Mouse (Mus musculus) intestine, embryonic 14.5 days (tissue): ENCODE measurements around the gene Hif3a. TPM values are rescaled to one million over a fixed set of nuclear protein-coding genes. Genes with fewer than 3 reads are reported as not detected.
"Not testable (repeated sequence)": the region's sequence is repeated elsewhere in the genome, so short reads cannot be mapped to it uniquely, and the experiment has no call there.

Experiments used
- ATAC-seq: fragments of 200-750 bp; cut with Nextera tagmentation; replicated peaks from 2 replicates; pipeline ENCODE4 v1.8.0; 2017; ENCODE audit warnings: low read depth, moderate number of reproducible peaks, moderate TSS enrichment, moderate library complexity; ENCODE audit not compliant: low FRiP score, low TSS enrichment
- DNase-seq: peaks from one replicate; pipeline ENCODE4 v3.0.0-alpha.2; 2018; ENCODE audit warnings: low spot score
- H3K27ac ChIP-seq: fragments of 300-500 bp; sonication (generic); 2 replicates; pipeline ENCODE4 v1.5.1; 2014; ENCODE audit warnings: low read depth, mild to moderate bottlenecking, control low read depth
- H3K27me3 ChIP-seq: fragments of 300-500 bp; sonication (generic); replicated peaks from 2 replicates; pipeline ENCODE4 v1.6.1; 2014; ENCODE audit warnings: low read length, control low read depth; ENCODE audit not compliant: control insufficient read depth, insufficient read depth
- H3K36me3 ChIP-seq: fragments of 300-500 bp; sonication (generic); 2 replicates; pipeline ENCODE4 v1.6.1; 2014; ENCODE audit warnings: low read length, control low read depth; ENCODE audit not compliant: control insufficient read depth, insufficient read depth
- H3K4me1 ChIP-seq: fragments of 300-500 bp; sonication (generic); replicated peaks from 2 replicates; pipeline ENCODE4 v1.6.1; 2014; ENCODE audit warnings: low read length, control low read depth, mixed read lengths; ENCODE audit not compliant: control insufficient read depth, insufficient read depth
- H3K4me2 ChIP-seq: fragments of 300-500 bp; sonication (generic); 2 replicates; pipeline ENCODE4 v1.6.1; 2014; ENCODE audit warnings: low read length
- H3K4me3 ChIP-seq: fragments of 300-500 bp; sonication (generic); 2 replicates; pipeline ENCODE4 v1.5.1; 2014; ENCODE audit warnings: low read depth, low read length, control low read depth, mixed read lengths
- H3K9ac ChIP-seq: fragments of 300-500 bp; sonication (generic); 2 replicates; pipeline ENCODE4 v1.6.1; 2014; ENCODE audit warnings: mild to moderate bottlenecking, low read length
- H3K9me3 ChIP-seq: fragments of 300-500 bp; sonication (generic); 2 replicates; pipeline ENCODE4 v1.6.1; 2016; ENCODE audit warnings: low read length, control low read depth; ENCODE audit not compliant: control insufficient read depth
- WGBS: fragments of 180-500 bp; shearing (Covaris S2); extraction: QIAGEN DNeasy Blood & Tissue Kit; methylation state at CpG from one replicate; pipeline ENCODE4 v1.1.7; 2014; 5-methylcytosine and 5-hydroxymethylcytosine counted together
- polyA plus RNA-seq: library from polyadenylated mRNA; unstranded; fragments of >200 nt; fragmentation: Nextera tagmentation; extraction: Ambion mirVana; gene quantifications from 2 replicates; pipeline ENCODE4 v1.2.1, GENCODE M21; 2014

Gene Hif3a
- 55.8 and 58.2 TPM in 2 replicates for polyA plus RNA-seq

- DNase-seq (peak; percentile 88), ATAC-seq (peak; percentile 68)
- H3K9ac ChIP-seq = peak within 1 kb of the TSS; percentile 64
- H3K9me3 ChIP-seq = no peaks in the 10 kb centered on the region
- peak within 1 kb of the TSS; percentile 65 for H3K4me3 ChIP-seq
- H3K36me3 ChIP-seq = no peaks in the 10 kb centered on the region
- peaks cover 42% of the 10 kb centered on the region for H3K4me1 ChIP-seq
- no peaks in the 10 kb centered on the region for H3K27me3 ChIP-seq
- 0% methylated on average over 15 of the region's 15 CpGs for WGBS
- peak within 1 kb of the TSS; percentile 86 for H3K27ac ChIP-seq
- peak within 1 kb of the TSS; percentile 67 for H3K4me2 ChIP-seq
These were observed at the start of gene Hif3a for GRCm38 (mm10) chr7:17062389-17062788. Hif3a (minus strand) TSS chr7:17062427.

DNA sequence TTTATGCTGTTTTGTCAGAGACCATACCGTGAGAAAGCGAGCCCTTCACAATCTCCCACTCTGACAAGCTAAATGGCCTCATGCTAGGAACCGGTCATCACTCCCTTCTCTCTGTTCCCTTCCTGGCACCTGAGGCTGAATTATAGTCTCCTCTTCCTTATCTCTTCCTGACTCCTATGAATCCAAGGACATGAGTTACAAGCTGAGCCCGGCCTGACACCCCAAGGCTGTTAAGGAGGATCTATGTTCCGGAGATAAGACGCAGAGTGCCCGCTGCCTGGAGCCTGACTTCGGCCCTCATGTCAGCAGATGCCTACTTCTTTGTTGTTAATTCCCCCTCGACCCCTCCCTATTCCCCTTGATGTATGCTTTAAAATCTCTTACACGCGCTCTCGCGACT lies 39.4 kb upstream of the Hif3a start:
- ATAC-seq, H3K4me1 ChIP-seq, H3K4me3 ChIP-seq, H3K9ac ChIP-seq, H3K9me3 ChIP-seq, H3K27me3 ChIP-seq, H3K36me3 ChIP-seq, H3K4me2 ChIP-seq, H3K27ac ChIP-seq, DNase-seq: not testable (repeated sequence)
- WGBS = 87% methylated on average over 13 of the region's 13 CpGs

DNA sequence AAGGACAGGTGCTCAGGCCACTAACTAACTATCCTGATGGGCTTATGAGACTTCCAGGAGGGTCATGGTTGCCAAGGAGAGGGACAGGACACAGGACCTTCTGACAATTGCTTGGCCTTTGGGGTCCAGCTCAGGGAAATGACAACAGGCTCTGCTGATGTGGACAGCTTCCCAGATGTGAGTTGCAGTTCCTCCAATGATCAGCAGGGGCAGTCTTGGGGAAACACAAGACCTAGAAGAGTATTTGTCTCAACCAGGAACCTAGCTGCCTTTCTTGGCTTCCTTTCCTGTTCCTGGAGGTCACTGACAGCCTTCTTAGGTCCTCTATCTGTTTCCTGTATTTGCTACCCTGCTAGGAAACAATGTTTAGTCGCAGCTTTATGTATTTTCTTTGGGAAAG lies 29.1 kb upstream of the Hif3a start:
- Histone ChIP-seq H3K4me1 (no peaks in the 10 kb centered on the region), H3K36me3 (no peaks in the 10 kb centered on the region), H3K4me2 (no peak overlapping the region), H3K27me3 (no peaks in the 10 kb centered on the region), H3K9ac (no peak overlapping the region), H3K9me3 (no peaks in the 10 kb centered on the region), H3K27ac (no peak overlapping the region), H3K4me3 (no peak overlapping the region)
- WGBS = 13% methylated on average over 1 of the region's 1 CpGs
- no peak for ATAC-seq
- DNase-seq = no peak

DNA sequence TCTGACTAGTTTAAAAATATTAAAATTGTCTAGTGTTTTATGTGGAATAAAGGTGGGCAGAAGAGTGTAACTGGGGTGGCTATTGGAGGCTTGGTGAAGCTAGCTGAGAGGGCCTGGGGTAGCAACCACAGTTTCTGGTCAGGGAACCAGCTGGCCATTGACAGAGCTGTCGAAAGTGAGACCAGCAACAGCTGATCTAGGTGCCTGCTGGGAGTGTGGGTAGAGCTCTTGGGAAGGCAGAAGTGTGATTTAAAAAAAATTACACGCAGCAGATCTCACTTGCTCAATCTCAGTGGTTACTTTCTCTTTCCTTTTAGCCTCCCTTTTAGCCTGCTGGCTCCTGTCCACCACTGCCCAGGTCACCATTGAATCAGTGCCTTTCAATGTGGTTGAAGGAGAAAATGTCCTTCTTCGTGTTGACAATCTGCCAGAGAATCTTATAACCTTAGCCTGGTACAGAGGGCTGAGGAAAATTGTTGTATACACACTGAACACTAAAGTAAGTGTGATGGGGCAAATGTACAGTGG lies 27.9 kb upstream of the Hif3a start:
- ATAC-seq (no peak), DNase-seq (no peak)
- H3K27ac ChIP-seq = no peak overlapping the region
- H3K36me3 ChIP-seq = no peaks in the 10 kb centered on the region
- no peaks in the 10 kb centered on the region for H3K27me3 ChIP-seq
- H3K4me1 ChIP-seq = no peaks in the 10 kb centered on the region
- no peak overlapping the region for H3K9ac ChIP-seq
- H3K9me3 ChIP-seq = no peaks in the 10 kb centered on the region
- H3K4me2 ChIP-seq = no peak overlapping the region
- H3K4me3 ChIP-seq = no peak overlapping the region
- WGBS = 53% methylated on average over 3 of the region's 3 CpGs

DNA sequence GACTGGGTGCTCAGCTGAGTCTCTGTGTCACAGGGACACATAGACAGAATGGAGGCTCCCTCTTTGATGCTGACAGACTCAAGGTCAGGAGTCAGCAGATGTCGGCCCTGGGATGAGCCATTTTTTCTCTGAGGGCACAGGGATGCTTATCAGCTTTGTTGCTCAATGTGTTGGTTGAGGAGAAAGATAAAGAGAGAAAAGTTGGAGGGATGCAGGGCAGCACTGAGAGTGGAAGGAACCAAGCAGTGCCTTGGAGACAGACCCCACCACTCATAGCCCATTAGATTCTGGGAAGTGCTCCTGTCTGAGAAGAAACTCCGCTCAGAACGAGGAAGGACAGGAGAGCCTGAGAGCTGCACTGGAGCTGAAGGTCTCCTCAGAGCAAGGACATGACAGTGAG lies 25.5 kb upstream of the Hif3a start:
- H3K4me2 ChIP-seq = no peak overlapping the region
- H3K36me3 ChIP-seq = no peaks in the 10 kb centered on the region
- H3K27me3 ChIP-seq = no peaks in the 10 kb centered on the region
- H3K9ac ChIP-seq = no peak overlapping the region
- no peaks in the 10 kb centered on the region for H3K9me3 ChIP-seq
- H3K4me1 ChIP-seq = no peaks in the 10 kb centered on the region
- H3K27ac ChIP-seq = no peak overlapping the region
- 84% methylated on average over 3 of the region's 3 CpGs for WGBS
- H3K4me3 ChIP-seq = no peak overlapping the region
- ATAC-seq (no peak), DNase-seq (no peak)

DNA sequence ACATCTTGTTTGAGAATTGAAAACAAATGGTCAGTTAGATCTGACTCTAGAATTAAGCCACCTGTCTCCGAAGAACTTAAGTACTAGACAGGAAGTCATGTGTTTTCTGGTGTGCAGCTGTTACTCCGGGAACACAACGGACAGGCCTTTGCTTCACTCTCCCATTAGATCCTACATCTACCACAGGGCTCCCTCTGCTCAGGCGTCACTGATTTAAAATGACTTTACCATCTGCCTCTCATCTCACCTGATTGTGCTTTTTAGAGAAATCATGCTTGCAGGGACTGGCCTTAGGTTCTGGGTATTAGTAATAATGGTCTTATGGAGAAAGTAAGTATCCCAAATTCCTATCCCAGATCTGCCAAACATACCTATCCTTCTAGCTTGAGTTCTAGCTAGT lies 20.5 kb upstream of the Hif3a start:
- DNase-seq = no peak
- H3K4me3 ChIP-seq = no peak overlapping the region

DNA sequence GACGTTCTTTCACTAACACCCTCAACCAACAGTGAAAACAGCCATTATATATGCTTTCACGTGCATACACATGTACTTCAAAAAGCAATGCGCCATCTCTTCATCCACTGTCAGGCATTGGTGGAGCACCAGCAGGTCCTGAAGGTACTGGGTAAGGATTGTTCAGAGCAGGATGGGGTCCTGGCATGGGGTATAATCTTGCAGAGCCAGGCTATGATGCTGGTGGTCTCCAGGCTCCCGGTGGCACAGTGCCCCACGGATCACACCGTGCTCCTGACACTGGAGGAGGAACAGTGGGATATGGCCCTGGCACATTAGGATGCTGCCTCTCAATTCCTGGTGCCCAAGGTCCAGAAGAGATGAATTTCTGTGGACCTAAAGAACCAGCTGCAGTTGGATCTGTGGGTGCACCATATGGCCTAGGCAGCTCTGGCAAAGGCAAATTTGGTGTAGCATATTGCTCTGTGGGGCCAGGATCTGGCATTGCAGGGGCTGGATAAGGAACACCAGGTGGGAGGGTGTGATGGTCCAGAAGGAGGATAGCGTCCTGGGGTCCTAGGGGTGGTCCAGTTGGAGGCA lies 15.9 kb upstream of the Hif3a start:
- Histone ChIP-seq H3K36me3 (no peaks in the 10 kb centered on the region), H3K4me1 (no peaks in the 10 kb centered on the region), H3K9me3 (0 out of 2 replicates have a peak, but pooled peaks cover 3% of the 10 kb centered on the region), H3K4me3 (no peak overlapping the region), H3K9ac (no peak overlapping the region), H3K4me2 (no peak overlapping the region), H3K27ac (no peak overlapping the region), H3K27me3 (no peaks in the 10 kb centered on the region)
- DNase-seq (no peak), ATAC-seq (no peak)
- 82% methylated on average over 7 of the region's 7 CpGs for WGBS

More for the DNA sequence above, 20.5 kb upstream of the Hif3a start:
- H3K27ac ChIP-seq = no peak overlapping the region
- no peaks in the 10 kb centered on the region for H3K27me3 ChIP-seq
- no peaks in the 10 kb centered on the region for H3K4me1 ChIP-seq
- WGBS = 70% methylated on average over 4 of the region's 4 CpGs
- no peak overlapping the region for H3K4me2 ChIP-seq
- no peak overlapping the region for H3K9ac ChIP-seq
- H3K9me3 ChIP-seq = 0 out of 2 replicates have a peak, but pooled peaks cover 3% of the 10 kb centered on the region
- H3K36me3 ChIP-seq = no peaks in the 10 kb centered on the region
- no peak for ATAC-seq

DNA sequence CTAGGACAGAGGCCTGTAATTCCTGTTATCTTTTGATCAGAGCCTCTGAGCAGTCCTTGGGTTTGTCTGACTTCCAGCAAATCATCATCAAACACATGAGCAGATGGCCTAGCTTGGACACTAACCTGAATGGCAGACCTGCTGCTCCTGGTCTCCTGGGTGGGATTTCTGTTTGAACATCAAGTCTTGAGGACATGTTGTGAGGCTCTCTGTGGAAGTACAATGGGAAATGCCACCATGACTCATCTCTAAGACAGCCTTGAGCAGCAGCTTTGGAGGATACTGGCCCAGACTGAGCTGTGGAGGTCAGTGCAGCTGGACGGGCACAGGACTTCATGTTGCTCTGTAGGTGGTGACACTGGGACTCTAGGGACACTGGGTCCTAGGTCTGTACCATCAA lies 14.3 kb upstream of the Hif3a start:
- Histone ChIP-seq H3K4me3 (no peak overlapping the region), H3K9me3 (0 out of 2 replicates have a peak, but pooled peaks cover 3% of the 10 kb centered on the region), H3K9ac (no peak overlapping the region), H3K4me2 (no peak overlapping the region), H3K36me3 (no peaks in the 10 kb centered on the region), H3K27me3 (no peaks in the 10 kb centered on the region), H3K27ac (no peak overlapping the region), H3K4me1 (no peaks in the 10 kb centered on the region)
- 91% methylated on average over 1 of the region's 1 CpGs for WGBS
- DNase-seq = no peak
- no peak for ATAC-seq
